Mouse (Mus musculus) activated CD4-positive, CD25-positive, alpha-beta regulatory T cell, adult 4 months (primary cell): ENCODE data around the gene Ebf3. TPM values are rescaled to one million over a fixed set of nuclear protein-coding genes. Genes with fewer than 3 reads are reported as not detected.

Experiments used
- ATAC-seq: one replicate; pipeline ENCODE4 v1.8.0; 2017
- polyA plus RNA-seq, 2 experiments: library from polyadenylated mRNA; unstranded; fragments of 100-300 nt; shearing (Covaris generic); gene quantifications; one replicate each; pipeline ENCODE4 v1.2.1; 2017

Ebf3 gene
- polyA plus RNA-seq, 2 experiments from 2014 or later, result not detected

GRCm38 (mm10) chr7:137277713-137278112 is 36.5 kb downstream of the Ebf3 start:
- ATAC-seq, result no peak

GRCm38 (mm10) chr7:137272252-137272651 is 42.0 kb downstream of the Ebf3 start:
- no peak for ATAC-seq

DNA sequence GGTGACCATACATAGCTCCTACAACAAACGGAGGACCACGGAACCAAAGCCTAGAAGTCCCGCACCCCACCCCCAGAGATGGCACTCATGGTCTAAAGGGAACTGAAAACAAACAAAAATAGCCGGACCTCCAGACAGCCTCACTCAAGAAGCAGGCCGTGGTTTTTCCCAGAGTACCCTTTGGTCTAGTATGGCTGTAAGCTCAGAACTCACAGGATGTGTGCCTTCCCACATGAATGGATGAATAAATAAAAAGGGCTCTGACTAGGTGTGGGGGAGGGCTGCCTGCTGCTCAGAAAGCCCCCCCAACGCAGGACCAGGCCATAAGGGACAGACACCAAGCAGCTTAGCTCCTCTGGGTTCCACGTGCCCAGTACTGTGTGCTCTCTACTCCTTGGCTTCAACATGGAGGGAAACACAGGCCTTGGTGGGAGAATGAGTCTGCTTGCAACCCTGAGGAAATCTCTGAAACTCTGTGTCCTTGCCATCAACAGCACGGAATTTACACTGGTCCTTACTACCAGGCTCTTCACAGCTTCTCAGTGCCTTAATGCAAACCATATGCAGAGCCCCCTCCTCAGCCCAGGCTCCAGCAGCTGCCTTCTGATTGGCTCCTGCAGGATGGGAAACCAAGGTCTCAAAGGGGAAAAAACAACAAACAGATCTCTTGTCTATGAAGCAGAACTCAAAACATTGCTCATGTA is 45.6 kb downstream of the Ebf3 start:
- no peak for ATAC-seq

GRCm38 (mm10) chr7:137267441-137267840 is 46.8 kb downstream of the Ebf3 start:
- no peak for ATAC-seq

DNA sequence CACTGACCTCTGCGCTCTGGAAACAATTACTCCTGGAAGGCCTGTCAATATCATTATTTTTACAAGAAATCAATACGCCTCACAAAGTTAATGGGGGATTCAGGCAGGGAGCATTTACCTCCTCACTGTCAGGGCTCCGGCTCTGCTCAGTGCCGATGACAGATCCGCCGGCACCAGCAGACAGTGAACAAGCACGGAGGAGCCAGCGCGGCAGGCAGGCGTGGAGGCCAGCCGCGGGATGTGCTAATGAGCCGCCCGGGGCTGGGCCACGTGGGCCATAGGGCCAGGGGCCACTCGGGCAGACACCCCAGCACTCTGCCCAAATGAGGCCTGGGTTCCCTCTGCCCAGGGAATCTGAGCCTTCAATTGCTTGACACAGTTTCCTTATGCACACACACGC is 47.7 kb downstream of the Ebf3 start:
- ATAC-seq, result no peak

GRCm38 (mm10) chr7:137262330-137262729 is 51.9 kb downstream of the Ebf3 start:
- no peak for ATAC-seq

GRCm38 (mm10) chr7:137246213-137246872 is 67.9 kb downstream of the Ebf3 start:
- no peak for ATAC-seq

DNA sequence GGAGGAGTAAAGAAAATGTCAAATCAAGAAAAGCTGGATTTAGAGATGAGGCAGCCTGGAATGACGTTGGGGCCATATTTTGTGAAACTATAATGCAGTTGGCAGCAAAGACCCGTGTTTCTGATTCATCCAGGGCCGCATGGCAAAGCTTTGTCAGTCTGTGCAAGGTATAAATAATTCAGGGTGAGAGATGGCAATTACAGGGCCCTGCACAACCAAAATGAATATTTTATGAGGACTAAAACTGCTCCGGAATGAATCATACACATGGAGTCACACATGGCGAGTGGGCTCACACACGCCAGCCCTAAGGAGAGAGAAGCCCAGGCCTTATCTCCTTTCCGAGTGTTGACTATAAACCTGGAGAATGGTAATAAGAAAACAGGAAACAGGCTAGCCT is 69.4 kb downstream of the Ebf3 start:
- no peak for ATAC-seq

DNA sequence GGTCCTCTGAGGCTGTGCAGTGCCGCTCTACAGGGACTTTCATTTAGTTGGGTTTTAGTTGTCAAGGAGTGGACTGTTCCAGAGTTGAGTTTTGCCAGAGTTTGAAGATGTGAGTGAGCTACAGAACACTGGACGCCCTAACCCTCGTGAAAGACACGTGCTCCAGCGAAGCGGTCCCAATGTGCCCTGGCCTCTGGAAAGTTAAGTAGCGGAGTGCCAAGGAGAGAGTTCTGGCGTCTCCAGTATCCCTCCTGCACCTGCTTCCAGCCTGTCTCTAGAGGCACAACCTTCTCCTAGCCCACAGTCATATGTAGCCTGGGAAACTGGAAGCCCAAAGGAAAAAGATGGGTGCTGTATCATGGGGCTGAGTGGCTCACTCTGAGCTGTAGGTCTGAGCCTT is 73.8 kb downstream of the Ebf3 start:
- ATAC-seq, result no peak

GRCm38 (mm10) chr7:137239542-137240133 is 74.6 kb downstream of the Ebf3 start:
- ATAC-seq, result no peak

DNA sequence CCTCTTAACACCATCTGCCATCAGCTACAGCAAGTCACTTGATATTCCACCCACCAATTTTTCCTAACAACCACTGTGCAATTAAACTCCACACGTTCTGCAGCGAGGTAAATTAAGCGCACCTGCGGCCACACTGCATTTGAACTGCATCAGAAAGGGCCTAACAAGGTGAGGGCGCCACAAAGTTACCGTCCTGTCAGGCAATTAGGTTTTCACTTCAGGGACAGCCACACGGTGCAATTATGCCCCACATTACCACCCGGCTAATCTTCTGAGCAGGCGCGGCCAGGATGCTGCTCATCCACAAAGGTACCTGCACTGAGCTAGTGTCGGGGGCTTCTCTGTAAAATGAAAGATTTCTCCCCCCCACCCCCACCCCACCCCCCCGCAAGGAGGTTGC is 76.8 kb downstream of the Ebf3 start:
- ATAC-seq, result no peak

GRCm38 (mm10) chr7:137223823-137224222 is 90.4 kb downstream of the Ebf3 start:
- ATAC-seq, result no peak

DNA sequence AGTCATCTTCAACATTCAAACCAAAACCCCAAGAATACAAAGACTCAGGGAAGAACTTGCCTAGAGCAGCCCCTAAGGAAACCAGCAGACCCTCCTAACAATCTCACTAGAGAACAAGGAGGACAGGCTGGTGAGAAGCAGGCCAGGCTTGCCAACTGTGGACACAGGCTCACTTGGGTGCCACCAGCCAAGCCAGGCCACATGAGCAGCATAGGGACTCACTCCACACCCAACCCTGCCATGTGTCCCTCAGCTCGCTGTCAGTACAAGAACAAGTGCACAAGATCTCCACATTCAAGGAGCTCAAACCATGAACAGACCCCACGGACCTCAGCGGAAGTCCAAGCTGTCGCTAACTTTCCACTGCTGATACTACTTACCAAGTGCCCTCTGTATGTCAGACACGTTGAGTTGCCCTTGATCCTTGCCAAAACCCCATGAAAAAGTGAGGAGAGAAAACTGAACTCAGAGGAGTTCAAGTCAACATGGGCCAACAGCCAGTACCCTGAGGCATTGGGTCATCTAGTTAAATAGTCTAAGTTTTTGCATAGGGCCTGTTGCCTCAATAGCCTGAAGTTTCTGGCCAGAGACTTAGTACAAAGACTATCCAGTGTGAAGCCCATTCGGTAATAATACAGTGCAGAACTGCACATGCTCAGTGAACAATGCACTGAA is 91.3 kb downstream of the Ebf3 start:
- no peak for ATAC-seq

- ATAC-seq, result no peak
These were observed 92.6 kb downstream of the Ebf3 start for GRCm38 (mm10) chr7:137221599-137221998.

DNA sequence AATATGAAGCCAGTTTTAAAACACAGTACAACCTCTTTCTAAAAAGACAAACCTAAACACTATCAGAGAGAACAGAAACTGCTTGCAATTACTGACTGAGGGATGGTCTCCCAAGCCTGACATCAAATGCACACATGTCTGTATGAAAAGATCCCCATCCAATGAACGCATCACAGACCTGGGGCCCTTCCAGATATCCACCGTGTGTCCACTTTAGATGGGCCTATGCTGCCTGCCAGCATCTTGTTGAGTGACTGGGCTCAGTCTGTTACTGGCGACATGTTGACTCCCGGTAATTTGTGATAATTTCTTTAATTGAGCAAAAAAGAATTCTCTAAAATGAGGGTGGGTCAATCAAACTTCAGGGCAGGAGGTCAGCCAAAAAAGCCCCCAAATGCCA is 93.8 kb downstream of the Ebf3 start:
- ATAC-seq, result no peak

DNA sequence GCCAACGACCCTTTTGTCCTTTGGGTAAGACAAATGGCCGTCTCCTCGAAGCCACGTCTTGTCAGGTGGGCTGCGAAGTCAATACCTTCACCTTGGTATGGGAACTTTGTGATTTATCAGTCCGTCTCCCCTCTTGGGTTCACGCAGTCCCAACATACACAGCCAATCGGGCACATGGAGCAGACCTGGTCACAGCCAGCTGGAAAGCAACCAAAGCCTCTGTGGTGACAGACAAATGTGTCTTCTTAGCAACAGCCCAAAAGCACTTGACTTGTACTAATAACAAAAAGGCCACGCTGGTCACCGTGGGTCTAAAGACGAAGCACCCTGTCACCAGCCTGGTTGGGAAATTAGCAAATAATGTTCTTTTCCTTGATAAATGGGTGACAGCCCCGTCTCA is 95.5 kb downstream of the Ebf3 start:
- ATAC-seq, result no peak

- ATAC-seq, result no peak
These were observed 100.8 kb downstream of the Ebf3 start for GRCm38 (mm10) chr7:137213444-137213843.

GRCm38 (mm10) chr7:137211332-137211731 is 102.9 kb downstream of the Ebf3 start:
- ATAC-seq, result no peak

DNA sequence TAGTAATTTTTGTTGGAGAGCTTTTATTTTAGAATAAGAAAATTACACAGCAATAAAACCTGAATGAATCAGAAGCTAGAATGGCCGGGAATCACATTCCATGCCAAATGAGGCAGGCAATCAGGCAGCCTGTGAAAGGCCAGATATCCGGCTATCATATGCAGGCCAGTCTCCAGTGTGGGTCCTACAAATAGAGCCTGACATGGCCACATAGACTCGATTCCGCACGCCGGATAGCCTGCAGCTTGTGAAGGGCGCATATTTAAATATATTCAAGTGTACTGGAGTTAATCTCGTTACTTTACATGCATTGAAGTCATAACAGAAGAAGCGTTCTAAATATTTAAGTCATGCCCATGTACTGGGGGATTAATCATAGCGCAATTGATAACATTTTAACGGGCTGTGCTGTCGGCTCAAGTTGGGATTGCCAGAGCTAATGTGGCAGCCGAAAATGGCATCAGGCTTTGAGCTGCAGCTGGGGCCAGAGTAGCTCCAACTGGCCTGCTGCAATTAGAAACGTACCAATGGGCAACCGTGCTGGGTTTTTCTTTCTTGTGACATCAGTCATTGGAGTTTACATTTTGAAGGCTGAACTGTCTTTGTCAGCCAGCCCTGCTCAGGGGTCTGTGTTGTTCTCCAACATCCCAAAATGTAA is 104.4 kb downstream of the Ebf3 start:
- ATAC-seq, result no peak

- ATAC-seq, result no peak
These were observed 105.7 kb downstream of the Ebf3 start for GRCm38 (mm10) chr7:137208556-137208955.

DNA sequence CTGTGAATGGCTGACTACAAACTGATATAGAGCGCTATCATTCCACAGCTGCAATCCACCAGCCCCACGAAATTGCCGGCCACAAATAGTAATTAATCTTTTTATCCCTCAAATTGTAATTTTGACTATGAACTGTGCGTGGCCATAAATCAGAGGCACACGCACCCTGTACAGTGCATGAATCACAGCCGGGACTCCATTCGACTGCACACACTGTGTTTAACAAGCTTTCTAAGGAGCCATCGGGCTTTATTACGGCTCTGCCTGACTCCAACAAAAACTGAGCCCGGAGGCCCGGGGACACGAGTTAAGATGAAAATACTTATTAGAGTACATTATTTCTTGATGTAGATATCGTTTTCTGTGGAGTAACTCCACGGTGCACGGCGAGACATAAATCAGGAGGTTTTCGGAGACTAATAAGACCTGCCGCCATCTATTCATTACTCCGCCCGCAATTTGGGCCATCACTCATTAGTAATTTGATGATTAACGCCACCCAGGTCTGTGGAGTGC is 107.4 kb downstream of the Ebf3 start:
- ATAC-seq, result no peak

- ATAC-seq, result no peak
These were observed 114.7 kb downstream of the Ebf3 start for GRCm38 (mm10) chr7:137199533-137199932.

DNA sequence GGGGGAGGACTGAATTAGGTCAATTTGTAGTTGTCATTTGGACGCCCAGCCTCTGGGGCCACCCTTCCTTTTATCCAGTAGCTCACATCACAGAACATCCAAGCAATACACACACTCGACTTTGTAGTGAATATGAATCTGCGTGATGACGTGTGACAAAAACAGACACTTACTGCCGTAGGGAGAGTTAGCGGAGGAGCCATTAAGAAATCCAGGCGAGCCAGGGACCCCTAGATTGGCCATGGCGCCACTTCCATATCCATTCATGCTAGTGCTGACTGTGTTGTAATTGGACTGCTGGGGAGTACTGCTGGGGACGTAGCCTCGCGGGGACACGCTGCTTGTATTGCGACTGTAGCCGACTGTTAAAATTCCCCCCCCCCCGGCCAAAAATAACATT is 115.3 kb downstream of the Ebf3 start:
- ATAC-seq, result no peak
